Mouse (Mus musculus): ENCODE measurements at regions not wholly inside any gene's neighbourhood (a gene's known extent, or its start where the extent isn't known, plus 50 kb on each side); places are given as distances from the start of the nearest gene placed in this dataset.

GRCm38 (mm10) chr1:185741034-185741890, 286.6 kb downstream of the Slc30a10 start:
- TF ChIP-seq POLR2A (IDR thresholded peaks at IDR 0.05; ENCODE audit: insufficient read depth, low read length) (no peak), CTCF (IDR thresholded peaks at IDR 0.05; ENCODE audit: low read depth, low read length) (no peak), EP300 (IDR thresholded peaks at IDR 0.05; ENCODE audit: insufficient read depth, low read depth, low read length) (no peak)

Data from ES-Bruce4 (cell line).